Mouse (Mus musculus) neural tube, embryonic 15.5 days (tissue): ENCODE results near the gene Top1. TPM values are rescaled to one million over a fixed set of nuclear protein-coding genes. Genes with fewer than 3 reads are reported as not detected.

Source experiments
- ATAC-seq: fragments of 200-750 bp; cut with Nextera tagmentation; 2 replicates; pipeline ENCODE4 v1.8.0; 2017; ENCODE audit warnings: mild to moderate bottlenecking, moderate TSS enrichment, moderate library complexity; ENCODE audit not compliant: low FRiP score
- H3K27ac ChIP-seq: fragments of 300-500 bp; sonication (generic); replicated peaks from 2 replicates; pipeline ENCODE4 v1.5.1; 2015; ENCODE audit warnings: mild to moderate bottlenecking, inconsistent platforms
- H3K27me3 ChIP-seq: fragments of 300-500 bp; sonication (generic); replicated peaks from 2 replicates; pipeline ENCODE4 v1.6.1; 2015; ENCODE audit warnings: inconsistent platforms
- H3K36me3 ChIP-seq: fragments of 300-500 bp; sonication (generic); 2 replicates; pipeline ENCODE4 v1.6.1; 2015; ENCODE audit warnings: inconsistent platforms
- H3K4me1 ChIP-seq: fragments of 300-500 bp; sonication (generic); 2 replicates; pipeline ENCODE4 v1.6.1; 2015; ENCODE audit warnings: inconsistent platforms
- H3K4me2 ChIP-seq: fragments of 300-500 bp; sonication (generic); 2 replicates; pipeline ENCODE4 v1.6.1; 2015; ENCODE audit warnings: inconsistent platforms, mild to moderate bottlenecking, moderate library complexity
- H3K4me3 ChIP-seq: fragments of 300-500 bp; sonication (generic); replicated peaks from 2 replicates; pipeline ENCODE4 v1.5.1; 2015; ENCODE audit warnings: mild to moderate bottlenecking, inconsistent platforms
- H3K9ac ChIP-seq: fragments of 300-500 bp; sonication (generic); replicated peaks from 2 replicates; pipeline ENCODE4 v1.6.1; 2015; ENCODE audit warnings: mild to moderate bottlenecking, inconsistent platforms
- H3K9me3 ChIP-seq: fragments of 300-500 bp; sonication (generic); replicated peaks from 2 replicates; pipeline ENCODE4 v1.6.1; 2016; ENCODE audit warnings: inconsistent platforms
- WGBS: fragments of 180-500 bp; shearing (Covaris S2); methylation state at CpG from one replicate; pipeline ENCODE4 v1.1.7; 2015; ENCODE audit warnings: mixed read lengths; 5-methylcytosine and 5-hydroxymethylcytosine counted together
- polyA plus RNA-seq: library from polyadenylated mRNA; unstranded; fragments of >200 nt; fragmentation: Nextera tagmentation; extraction: Ambion mirVana; gene quantifications from 2 replicates; pipeline ENCODE4 v1.2.1, GENCODE M21; 2015

The Top1 gene
- polyA plus RNA-seq, 1 experiment from 2014 or later = 65.2 TPM

GRCm38 (mm10) chr2:160639911-160640717 lies 5.6 kb upstream of the Top1 start:
- no peak for ATAC-seq
- H3K9me3 ChIP-seq = no peaks in the 10 kb centered on the region
- no peaks in the 10 kb centered on the region for H3K4me1 ChIP-seq
- no peak overlapping the region for H3K4me2 ChIP-seq
- 88% methylated on average over 13 of the region's 13 CpGs for WGBS
- H3K9ac ChIP-seq = no peak overlapping the region
- no peaks in the 10 kb centered on the region for H3K36me3 ChIP-seq
- H3K27ac ChIP-seq = no peak overlapping the region
- H3K4me3 ChIP-seq = no peak overlapping the region
- H3K27me3 ChIP-seq = no peaks in the 10 kb centered on the region

DNA sequence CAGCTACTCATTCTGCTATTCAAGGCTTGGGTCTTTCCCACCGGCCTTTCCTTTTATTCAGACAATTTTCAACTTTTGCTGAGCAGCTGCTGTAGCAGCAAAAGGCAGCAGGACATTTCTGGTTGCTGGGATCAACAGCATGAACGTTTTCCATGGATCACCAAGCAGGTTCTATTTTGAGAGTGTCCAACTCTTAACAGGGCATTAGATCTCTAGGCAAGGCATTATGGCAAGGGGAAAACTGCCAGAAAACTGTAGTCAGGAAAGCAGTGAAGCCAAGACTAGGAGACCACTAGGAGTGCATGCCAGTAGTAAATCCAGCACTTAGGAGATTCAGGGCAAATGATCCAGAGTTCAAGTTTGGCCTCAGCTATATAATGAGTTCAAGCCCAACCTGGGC lies 4.5 kb upstream of the Top1 start:
- Histone ChIP-seq H3K4me1 (0 out of 2 replicates have a peak, but pooled peaks cover 4% of the 10 kb centered on the region), H3K4me3 (no peak overlapping the region), H3K36me3 (no peaks in the 10 kb centered on the region), H3K9me3 (no peaks in the 10 kb centered on the region), H3K9ac (no peak overlapping the region), H3K27ac (no peak overlapping the region), H3K27me3 (no peaks in the 10 kb centered on the region), H3K4me2 (no peak overlapping the region)
- 45% methylated on average over 2 of the region's 2 CpGs for WGBS
- no peak for ATAC-seq

DNA sequence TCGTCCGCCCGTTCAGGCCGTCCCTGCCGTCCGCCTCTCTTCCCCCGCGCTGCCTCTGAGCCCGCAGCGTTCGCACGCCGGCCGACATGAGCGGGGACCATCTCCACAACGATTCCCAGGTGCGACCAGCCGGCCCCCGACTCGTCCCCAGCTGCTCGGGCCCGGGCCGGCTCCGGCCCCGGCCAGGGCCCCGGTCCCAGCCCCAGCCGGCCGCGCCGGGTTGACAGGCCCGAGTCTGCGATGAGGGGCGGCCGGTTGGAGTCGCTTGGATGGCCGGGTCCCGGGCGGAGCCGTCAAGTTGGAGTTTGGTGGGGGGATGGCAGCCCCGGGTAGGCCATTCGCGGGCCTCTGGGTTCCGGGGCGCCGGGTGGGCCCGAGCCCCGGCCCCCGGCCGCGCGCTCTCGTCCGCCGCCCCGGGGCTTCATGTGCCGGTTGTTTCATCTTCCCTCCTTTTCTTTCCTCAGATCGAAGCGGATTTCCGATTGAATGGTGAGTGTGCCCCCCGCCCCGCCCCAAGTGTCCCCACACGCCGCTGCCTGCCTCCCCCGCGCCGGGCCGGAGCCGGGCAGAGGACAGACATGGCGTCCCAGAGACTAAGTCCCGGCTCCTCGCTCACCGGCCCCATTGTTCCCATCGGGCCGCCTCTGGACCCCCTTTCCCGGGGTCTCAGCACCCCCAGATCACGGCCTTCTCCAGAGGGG lies 606 bp downstream of the Top1 start:
- Histone ChIP-seq H3K9ac (peak overlapping the region; percentile 100), H3K9me3 (no peaks in the 10 kb centered on the region), H3K36me3 (no peaks in the 10 kb centered on the region), H3K4me1 (peaks cover 25% of the 10 kb centered on the region), H3K27ac (peak overlapping the region; percentile 98), H3K4me2 (peak overlapping the region; percentile 62), H3K27me3 (no peaks in the 10 kb centered on the region), H3K4me3 (peak overlapping the region; percentile 90)
- ATAC-seq = peak; percentile 54
- under 1% methylated on average over 73 of the region's 76 CpGs for WGBS

GRCm38 (mm10) chr2:160646845-160647178 lies 1.1 kb downstream of the Top1 start:
- Histone ChIP-seq H3K4me2 (peak overlapping the region; percentile 62), H3K27me3 (no peaks in the 10 kb centered on the region), H3K27ac (peak overlapping the region; percentile 98), H3K4me3 (peak overlapping the region; percentile 90), H3K36me3 (no peaks in the 10 kb centered on the region), H3K9ac (peak overlapping the region; percentile 100), H3K9me3 (no peaks in the 10 kb centered on the region), H3K4me1 (peaks cover 26% of the 10 kb centered on the region)
- no peak for ATAC-seq
- 0% methylated on average over 17 of the region's 17 CpGs for WGBS

GRCm38 (mm10) chr2:160648097-160648496 lies 2.4 kb downstream of the Top1 start:
- Histone ChIP-seq H3K4me3 (peak overlapping the region; percentile 90), H3K4me1 (peaks cover 34% of the 10 kb centered on the region), H3K9me3 (no peaks in the 10 kb centered on the region), H3K27ac (no peak overlapping the region), H3K4me2 (peak overlapping the region; percentile 62), H3K9ac (peak overlapping the region; percentile 100; the same call in 1 of the 2 replicates), H3K27me3 (no peaks in the 10 kb centered on the region), H3K36me3 (no peaks in the 10 kb centered on the region)
- 23% methylated on average over 2 of the region's 2 CpGs for WGBS
- ATAC-seq = no peak

DNA sequence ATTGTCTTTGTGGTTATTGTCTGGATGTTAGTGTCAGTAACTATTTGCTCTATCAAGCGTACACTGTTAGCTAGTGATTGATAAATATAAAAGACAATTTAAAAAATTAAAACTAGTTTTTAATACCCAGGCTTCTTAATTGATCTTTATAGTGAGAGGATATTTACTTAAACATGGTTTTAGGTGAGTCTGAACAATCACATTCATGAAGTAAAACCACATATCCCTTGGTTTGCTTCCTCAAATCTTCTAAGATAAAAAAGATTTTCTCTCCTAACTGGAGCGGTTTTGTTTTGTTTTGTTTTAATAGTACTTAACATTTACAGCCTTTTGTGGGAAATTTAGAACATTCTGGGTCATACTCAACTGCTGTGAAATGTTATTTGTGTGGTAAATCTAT lies 3.4 kb downstream of the Top1 start:
- no peaks in the 10 kb centered on the region for H3K9me3 ChIP-seq
- peak overlapping the region; percentile 24 for H3K4me3 ChIP-seq
- H3K36me3 ChIP-seq = no peaks in the 10 kb centered on the region
- no peaks in the 10 kb centered on the region for H3K27me3 ChIP-seq
- H3K27ac ChIP-seq = no peak overlapping the region
- no peak for ATAC-seq
- peaks cover 37% of the 10 kb centered on the region for H3K4me1 ChIP-seq
- WGBS = 78% methylated on average over 2 of the region's 2 CpGs
- peak overlapping the region; percentile 62 for H3K4me2 ChIP-seq
- H3K9ac ChIP-seq = no peak overlapping the region

DNA sequence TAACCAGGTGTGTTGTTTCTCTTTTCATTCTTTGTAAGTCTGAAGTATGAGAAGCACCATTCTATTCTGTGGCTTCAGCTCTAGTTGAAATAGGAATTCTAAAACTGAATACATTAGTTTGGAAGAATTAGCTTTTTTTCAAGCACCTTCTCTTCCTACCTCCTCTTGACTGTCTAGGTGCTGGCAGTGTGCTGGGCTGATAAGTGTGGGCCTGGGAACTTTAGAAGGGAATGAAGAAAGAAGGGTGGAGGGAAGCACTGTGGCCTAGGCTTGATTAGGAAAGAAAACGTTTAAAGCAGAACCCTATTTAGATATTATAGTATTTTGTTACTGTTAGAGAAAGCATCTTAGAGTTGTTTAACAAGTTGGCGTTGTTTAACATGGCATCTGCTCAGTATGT lies 5.5 kb downstream of the Top1 start:
- 0 out of 2 replicates have a peak, but pooled peaks cover 5% of the 10 kb centered on the region for H3K36me3 ChIP-seq
- no peak overlapping the region for H3K4me3 ChIP-seq
- 73% methylated on average over 2 of the region's 2 CpGs for WGBS
- ATAC-seq = no peak
- no peak overlapping the region for H3K4me2 ChIP-seq
- peaks cover 40% of the 10 kb centered on the region for H3K4me1 ChIP-seq
- no peak overlapping the region for H3K27ac ChIP-seq
- no peaks in the 10 kb centered on the region for H3K9me3 ChIP-seq
- H3K27me3 ChIP-seq = no peaks in the 10 kb centered on the region
- no peak overlapping the region for H3K9ac ChIP-seq

- ATAC-seq = no peak
- Histone ChIP-seq H3K27me3 (no peaks in the 10 kb centered on the region), H3K36me3 (0 out of 2 replicates have a peak, but pooled peaks cover 5% of the 10 kb centered on the region), H3K27ac (no peak overlapping the region), H3K4me2 (no peak overlapping the region), H3K4me1 (peaks cover 31% of the 10 kb centered on the region), H3K9me3 (no peaks in the 10 kb centered on the region), H3K4me3 (no peak overlapping the region), H3K9ac (no peak overlapping the region)
- 84% methylated on average over 2 of the region's 2 CpGs for WGBS
These were observed 7.5 kb downstream of the Top1 start for GRCm38 (mm10) chr2:160653218-160653617.

DNA sequence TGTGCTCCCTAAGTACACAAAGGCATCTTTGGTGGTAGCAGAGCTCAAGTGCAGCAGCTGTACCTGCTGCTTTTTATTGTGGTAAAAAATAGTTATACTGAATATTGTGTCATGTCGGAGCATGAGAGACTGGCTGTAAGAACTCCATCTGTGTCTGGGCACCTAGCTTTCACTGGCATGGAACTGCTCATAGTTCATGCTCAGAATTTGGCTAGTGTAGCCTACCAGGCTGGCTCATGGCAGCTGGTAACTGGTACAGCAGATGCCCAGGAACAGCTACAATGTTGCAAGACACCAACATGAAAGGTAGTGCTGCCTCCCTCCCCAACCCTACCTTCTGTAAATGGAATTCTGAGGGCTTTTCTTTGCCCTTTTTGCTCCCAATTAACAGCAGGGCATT lies 9.9 kb downstream of the Top1 start:
- Histone ChIP-seq H3K9ac (no peak overlapping the region), H3K36me3 (0 out of 2 replicates have a peak, but pooled peaks cover 5% of the 10 kb centered on the region), H3K27me3 (no peaks in the 10 kb centered on the region), H3K4me2 (no peak overlapping the region), H3K9me3 (no peaks in the 10 kb centered on the region), H3K4me1 (peaks cover 21% of the 10 kb centered on the region), H3K4me3 (no peak overlapping the region), H3K27ac (no peak overlapping the region)
- WGBS = 91% methylated on average over 1 of the region's 1 CpGs
- ATAC-seq = no peak

GRCm38 (mm10) chr2:160656234-160656633 lies 10.5 kb downstream of the Top1 start:
- no peak for ATAC-seq
- Histone ChIP-seq H3K36me3 (0 out of 2 replicates have a peak, but pooled peaks cover 5% of the 10 kb centered on the region), H3K27me3 (no peaks in the 10 kb centered on the region), H3K4me3 (no peak overlapping the region), H3K9ac (no peak overlapping the region), H3K4me2 (no peak overlapping the region), H3K9me3 (no peaks in the 10 kb centered on the region), H3K27ac (no peak overlapping the region), H3K4me1 (peaks cover 19% of the 10 kb centered on the region)
- 97% methylated on average over 1 of the region's 1 CpGs for WGBS

- Histone ChIP-seq H3K27ac (no peak overlapping the region), H3K9me3 (no peaks in the 10 kb centered on the region), H3K9ac (no peak overlapping the region), H3K4me2 (no peak overlapping the region), H3K27me3 (no peaks in the 10 kb centered on the region), H3K4me1 (peaks cover 11% of the 10 kb centered on the region), H3K4me3 (no peak overlapping the region), H3K36me3 (0 out of 2 replicates have a peak, but pooled peaks cover 5% of the 10 kb centered on the region)
- no peak for ATAC-seq
- WGBS = 89% methylated on average over 13 of the region's 13 CpGs
These were observed 12.2 kb downstream of the Top1 start for GRCm38 (mm10) chr2:160657801-160658442.
